Mouse (Mus musculus) liver, embryonic 14.5 days (tissue): ENCODE data around the gene 0610012G03Rik.

ENCODE experiments used
- CTCF ChIP-seq: IDR thresholded peaks from 2 replicates; pipeline ENCODE4 v1.5.1; 2016; ENCODE audit warnings: antibody characterized with exemption, low read depth, control low read depth
- EP300 ChIP-seq: IDR thresholded peaks from 2 replicates; pipeline ENCODE4 v1.6.1; 2016; ENCODE audit warnings: antibody characterized with exemption, low read depth

DNA sequence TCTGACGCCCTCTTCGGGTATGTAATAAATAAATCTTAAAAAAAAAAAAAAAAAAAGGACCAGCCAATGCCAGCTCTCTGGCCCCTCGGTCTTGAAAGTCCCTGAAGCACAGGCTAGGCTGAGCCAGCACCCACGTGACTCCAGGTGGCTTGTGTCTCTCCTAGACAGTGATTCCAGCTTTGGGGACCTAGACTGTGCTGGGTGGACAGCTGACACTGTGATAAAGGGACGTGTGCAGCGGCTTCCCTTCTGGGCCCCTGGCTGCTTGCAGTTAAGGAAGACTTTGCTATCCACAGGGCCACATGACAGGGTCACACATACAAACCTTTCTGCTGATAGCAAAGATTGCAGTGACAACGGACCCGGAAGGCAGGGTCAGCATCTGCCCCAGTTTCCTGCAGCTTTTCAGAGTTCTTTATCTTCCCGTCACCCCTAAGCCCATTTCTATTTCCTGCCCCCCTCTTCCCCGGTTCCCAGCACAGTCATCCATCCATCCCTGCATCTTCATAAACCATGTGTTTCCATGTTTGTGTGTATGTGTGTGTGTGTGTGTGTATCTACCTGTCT lies 37.9 kb downstream of the 0610012G03Rik start:
- no peak for TF ChIP-seq CTCF
- TF ChIP-seq EP300, result no peak
